Mouse (Mus musculus) gastrocnemius, postnatal 10 days (tissue): ENCODE measurements at regions not wholly inside any gene's neighbourhood (a gene's known extent, or its start where the extent isn't known, plus 50 kb on each side); places are given as distances from the start of the nearest gene placed in this dataset.
A peak's percentile ranks its signal among the peaks of the same experiment; 100 is the strongest.

Experiments used
- DNase-seq: peaks from one replicate; pipeline ENCODE4 v3.0.0; 2021; ENCODE audit warnings: mixed read lengths

DNA sequence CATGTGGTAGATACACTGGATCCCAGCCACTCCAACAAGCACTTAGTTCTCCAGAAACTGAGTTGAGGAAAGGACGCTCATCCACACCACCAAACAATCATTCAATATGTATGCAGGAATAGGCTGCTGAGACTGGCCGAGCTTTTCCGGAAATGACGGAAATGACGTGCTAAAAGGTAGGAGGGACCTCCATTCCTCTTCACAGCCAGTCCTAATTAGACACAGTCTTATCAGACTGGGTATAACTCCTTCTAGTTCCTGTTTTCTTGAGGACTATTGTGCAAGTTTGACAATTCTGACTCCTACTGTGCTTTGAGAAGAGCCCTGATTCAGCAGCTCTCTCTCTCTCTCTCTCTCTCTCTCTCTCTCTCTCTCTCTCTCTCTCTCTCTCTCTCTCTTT lies 477.9 kb upstream of the Gm26657 start:
- no peak for DNase-seq

DNA sequence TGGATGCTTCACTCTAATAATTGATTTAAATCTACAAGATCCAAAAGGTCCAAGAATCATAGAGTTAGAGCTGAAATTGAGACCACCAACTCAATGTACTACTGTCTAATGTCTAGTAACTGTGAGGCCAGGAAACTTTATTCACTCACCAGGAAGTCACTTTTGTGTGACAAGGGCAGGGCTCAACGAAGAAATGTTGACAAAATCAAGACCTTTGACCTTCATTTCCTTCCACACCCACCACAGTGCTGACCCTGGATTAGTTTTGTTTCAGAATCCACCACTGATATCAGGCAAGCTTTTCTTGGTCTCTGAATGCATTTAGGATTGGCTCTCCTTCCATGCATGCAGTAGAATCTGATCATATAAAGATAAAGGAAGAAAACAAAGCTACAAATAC lies 487.5 kb upstream of the Gm26657 start:
- DNase-seq, result no peak

DNA sequence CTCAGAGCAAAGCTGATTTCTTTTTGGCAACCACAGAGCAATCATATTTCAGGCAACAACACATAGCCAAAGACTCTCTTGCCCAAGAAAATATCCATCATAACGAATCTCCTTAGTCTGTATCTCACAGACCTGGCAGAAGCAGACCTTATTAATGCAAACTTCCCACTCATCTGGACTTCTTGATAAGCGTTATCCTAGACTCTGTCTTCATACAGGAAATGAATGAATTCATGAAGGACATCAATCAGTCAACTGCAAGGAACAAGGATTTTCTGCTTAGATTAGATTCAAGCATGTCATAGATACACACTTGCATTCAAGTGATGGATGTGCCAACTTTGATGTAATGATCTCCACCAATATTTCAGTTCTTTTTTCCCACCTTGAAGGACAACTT lies 488.1 kb upstream of the Gm26657 start:
- DNase-seq, result no peak

DNA sequence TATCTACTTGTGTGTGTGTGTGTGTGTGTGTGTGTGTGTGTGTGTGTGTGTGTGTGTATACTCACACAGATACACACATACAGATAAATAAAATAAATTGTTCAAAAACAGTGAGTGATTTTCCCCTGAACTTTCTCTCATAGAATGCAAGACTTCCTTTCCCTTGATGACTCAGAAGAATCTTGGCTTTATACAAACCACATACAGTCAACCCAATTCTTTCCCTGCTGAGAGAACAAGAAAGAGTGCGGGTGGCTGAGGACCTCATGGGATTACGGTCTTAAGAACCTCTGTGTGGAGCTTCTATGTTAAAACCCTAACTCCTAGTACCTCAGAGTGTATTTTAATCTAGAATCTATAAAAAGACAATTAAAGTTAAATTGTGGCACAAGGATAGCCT lies 489.3 kb upstream of the Gm26657 start:
- no peak for DNase-seq

DNA sequence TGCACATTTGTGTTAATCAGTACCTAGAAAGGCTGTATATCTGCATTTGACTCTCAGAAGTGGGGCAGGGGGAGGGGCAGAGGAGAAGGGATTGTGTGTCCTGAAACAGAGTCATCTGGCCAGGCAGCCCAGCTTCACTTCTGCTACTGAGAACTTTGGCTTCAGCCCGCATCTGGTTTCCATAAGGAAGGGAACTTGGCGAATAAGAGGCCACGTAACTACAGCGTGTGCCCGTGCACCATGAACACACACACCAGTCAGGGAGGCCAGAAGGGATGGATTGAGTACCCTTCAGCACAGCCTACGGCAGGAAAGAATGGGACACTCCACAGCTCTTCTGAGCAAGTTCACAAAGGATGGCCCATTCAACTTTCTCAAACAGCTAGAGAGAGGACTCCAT lies 496.0 kb upstream of the Gm26657 start:
- no peak for DNase-seq

DNA sequence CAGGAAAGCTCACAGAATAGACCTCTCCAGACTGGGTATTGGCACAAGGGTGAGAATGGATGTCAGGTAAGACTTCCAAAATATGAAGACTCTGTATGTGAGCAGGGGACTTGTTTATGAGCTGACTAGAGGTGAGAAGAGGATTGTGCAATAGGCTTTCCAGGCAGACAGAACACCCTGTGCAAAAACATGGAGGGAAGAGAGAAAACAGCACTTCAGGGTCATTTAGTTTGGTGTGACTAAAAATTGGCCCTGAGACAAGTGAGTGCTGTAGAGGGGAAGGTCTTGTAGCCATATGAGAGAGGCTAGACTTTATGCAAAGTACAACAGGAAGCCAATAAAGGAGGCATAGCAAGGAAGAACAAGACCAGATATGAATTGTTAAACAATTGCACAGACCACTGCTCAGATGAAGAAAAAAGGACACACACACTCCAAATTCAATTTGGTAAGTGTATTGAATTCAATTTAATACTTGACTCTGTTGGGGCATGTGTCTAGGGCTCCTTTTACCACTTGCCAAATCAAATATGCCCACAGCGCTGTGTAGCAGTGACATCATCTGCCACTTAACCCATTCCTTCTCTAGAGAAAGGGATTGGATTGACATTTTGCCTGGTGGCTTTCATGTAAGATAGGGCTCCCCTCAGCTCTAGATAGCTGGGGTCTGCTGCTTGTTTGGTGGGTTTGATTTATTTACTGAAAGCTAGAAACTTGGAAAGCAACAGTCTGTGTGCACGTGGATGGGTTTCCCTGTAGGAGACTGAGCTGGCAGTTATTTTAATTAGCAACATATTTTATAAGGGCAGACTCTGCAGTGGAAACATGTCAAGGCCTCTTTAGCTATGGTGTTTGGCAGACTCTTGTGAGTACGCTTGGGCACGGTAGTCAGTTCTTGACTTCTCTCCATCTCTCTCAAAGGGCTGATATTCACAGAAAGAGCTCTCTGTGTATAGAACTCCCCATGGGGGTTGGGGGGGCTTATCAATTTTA lies 501.1 kb upstream of the Gm26657 start:
- DNase-seq, result no peak

DNA sequence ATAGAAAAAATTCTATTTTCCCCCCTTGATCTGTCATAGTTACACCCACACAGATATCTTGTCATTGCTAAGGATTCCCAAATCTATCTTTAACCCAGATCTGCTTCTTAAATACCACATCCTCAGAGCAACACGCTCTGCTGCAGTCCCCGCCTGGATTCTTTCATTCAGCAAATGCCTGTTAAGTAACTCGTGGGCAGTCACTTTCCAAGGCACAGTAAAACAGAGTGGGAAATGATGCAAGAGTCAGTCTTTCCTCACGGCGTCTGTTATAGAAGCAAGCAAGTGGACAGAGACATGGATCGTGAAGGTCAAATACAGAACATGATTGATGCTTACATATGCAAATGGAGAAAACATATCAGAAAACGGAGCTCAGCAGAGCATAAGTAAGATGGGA lies 508.5 kb upstream of the Gm26657 start:
- no peak for DNase-seq

DNA sequence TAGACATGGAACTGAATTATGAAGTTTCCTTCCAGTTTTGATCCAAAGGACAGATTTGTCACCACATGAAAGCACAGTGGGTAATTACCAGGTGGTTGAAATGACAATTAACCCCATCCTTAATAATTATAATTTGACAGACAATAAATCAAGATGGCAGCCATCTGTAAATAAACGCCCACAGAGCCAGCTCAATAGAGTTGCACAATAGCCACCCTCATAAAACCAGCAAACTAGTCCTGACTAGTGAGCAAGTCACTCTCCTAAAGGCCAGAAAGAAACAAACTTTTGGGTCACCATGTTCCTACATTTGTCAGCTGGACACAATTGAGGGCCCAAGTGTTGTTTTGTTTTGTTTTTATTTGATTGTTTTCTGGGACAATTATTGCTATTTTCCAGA lies 509.4 kb upstream of the Gm26657 start:
- no peak for DNase-seq

DNA sequence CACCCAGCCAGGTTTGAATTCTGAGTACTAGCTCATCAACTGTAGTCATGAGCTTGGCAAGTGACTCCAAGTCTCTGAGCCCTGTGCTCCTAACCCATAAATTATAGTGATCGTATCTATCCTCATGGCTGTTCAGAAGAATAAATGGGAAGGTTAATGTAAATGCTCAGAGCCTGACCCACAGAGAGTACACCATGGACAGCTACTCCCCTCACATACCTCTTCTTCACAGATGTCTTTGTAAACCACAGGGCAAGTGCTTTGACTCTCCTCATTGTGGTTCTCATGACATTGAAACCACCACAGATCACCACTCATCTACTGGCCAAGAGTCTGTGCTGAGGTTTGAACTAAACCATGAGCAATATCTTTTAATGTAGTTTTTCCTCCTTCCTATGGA lies 513.4 kb upstream of the Gm26657 start:
- no peak for DNase-seq

DNA sequence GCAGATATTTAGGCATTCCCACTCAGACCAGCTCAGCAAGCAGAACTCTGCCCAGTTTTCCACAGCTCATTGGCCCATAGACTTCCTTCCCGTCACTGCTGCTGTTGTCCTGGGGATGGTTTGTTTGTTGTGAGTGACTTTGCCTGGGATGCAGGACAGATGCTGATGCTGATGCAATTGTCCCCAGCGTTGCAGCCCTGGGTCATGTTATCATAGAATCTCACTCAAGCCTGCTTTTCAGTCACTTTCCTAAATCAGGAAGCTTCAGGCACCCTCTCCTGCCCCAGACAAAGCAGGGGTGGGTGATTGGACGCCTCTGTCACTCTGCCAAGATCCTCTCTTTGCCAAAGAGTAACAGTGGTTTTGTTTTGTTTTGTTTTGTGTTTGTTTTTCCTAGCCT lies 515.3 kb upstream of the Gm26657 start:
- peak; percentile 7 for DNase-seq

DNA sequence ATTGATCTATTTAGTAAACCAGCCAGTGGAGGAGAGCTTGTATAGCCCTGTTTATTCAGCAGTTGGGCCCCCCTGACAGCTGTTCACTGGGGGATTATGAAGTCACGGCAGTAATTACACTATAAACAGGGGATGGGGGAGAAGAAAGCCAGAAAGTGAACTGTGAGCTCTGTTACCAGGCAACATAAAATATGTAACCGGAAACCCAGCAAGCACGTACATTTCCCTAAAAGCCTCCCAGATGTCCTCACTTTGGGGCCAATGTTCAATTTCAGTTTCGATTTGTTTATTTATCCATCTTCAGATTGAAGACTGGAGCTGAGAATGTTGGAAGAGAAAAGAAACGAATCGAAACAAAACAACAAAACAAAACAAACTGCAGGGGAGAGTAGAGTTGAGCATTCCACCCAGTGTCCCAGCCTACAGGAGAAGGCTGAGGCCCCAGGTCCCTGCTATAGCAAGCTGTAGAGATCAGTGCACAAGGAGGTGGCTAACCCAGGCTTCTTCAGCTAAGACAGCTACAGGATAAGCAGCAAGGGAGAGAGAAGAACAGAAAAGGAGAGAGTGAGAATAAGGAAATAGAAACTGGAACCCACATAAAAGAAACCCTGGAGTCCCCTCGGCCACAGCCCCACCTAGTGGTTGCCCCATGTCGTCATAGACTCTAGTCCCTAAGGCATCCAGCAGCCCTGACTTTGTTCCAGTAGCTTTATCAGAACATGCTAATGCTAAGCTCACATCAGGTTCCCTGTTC lies 517.7 kb upstream of the Gm26657 start:
- peak; percentile 66 for DNase-seq

DNA sequence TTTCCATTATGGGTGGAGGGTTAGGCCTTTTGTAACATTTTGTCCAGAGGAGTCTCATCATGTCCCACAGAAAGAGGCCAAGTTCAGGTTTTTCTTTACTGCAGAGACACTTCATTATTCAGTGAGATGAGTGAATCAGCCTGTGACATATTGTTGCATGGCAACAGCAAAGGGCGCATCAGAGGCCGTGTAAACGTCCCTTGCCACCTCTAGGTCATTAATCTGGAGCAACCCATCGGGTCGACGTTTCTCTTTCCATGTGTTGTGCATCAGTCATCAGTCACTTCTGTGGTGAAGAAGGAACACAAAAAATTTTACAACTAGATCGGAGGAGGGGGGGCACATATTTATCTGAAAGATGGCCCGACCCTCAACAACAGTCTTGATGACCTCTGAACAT lies 519.3 kb upstream of the Gm26657 start:
- no peak for DNase-seq

DNA sequence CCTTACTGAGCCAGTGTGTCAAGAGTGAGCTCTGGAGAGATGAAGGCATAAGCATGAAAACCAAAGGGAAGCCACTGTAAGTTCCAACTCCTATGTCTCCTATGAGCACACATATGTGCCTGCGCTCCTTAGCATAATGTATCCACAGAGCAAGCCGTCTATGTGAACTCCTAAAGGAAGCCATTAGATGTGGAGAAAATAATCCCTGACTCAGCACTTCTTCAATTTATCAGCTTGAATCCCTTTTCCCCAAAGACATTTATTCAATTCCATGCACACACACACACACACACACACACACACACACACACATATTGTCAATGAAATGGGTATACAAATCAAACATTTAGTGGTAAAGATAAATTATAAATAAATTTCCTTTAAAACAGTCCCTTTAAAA lies 530.4 kb upstream of the Gm26657 start:
- DNase-seq, result no peak

DNA sequence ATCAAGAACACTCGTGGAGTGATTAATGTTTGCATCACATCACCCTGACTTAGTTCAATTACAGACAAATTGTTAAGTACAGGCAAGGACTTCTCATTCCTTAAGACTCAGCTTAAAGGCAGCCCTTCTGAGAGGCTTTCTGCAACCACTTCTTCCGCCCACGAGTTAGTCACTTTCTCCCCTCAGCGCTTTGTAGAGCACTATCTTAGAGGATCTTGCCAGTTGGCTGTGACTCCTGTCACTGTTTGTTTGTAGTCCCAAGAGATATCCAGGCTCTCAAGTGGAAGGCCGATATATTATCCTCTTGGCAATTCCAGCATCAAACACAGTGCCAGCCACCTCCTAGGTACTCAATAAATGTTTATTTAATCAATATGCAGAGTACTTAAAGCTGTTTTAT lies 532.1 kb upstream of the Gm26657 start:
- no peak for DNase-seq

DNA sequence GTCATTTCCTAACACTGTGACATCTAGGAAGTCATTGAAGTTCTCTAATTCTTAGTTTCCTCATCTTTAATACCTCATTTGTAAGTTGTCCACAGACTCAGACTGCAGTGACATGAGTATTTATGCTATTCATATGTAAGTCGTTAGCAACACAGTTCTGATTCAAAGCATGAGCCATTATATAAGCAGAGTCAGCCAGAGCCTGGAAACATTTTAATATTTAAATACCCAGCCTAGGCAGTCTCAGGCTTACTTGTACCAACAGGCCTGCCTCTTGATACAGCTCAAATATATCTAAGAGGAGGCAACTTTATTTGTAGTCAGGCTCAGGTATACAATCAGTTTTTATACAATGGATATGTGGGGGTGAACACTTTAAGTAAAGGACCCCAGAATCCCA lies 534.8 kb upstream of the Gm26657 start:
- no peak for DNase-seq

DNA sequence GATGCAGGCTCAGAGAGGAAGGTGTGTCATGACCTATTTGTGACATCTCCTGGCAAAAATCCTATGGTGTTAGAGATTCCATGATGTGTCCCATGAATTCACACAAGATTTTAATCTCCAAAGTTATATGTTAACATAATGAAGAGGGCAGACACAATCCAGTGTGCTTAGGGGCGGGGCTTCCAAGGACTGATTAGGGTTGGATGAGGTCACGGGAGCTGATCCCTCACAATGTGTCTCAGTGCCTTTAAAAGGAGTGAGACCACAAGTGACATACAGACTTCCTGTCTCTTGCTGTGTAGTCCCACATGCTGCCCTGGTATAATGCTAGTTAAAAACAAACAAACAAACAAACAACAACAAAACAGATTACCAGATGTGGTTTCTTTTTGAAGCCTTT lies 546.5 kb upstream of the Gm26657 start:
- no peak for DNase-seq

DNA sequence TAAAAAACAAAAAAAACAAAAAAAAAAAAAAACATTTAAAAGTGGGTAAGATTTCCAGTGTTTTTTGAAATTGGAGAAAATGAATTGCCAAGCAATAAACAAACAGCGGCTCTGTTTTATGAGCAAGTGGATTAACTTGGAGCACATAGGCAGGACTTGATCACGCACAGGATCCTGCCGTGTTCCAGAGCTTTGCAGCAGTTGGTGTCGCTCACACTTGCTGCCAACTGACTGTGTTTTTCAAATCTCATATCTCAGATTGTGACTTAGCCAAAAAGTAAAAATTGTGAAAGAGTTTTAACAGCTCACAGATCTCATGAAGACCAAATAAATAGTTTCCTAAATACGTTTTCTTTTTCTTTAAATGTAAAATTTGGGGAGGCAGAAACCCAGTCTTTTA lies 547.4 kb upstream of the Gm26657 start:
- no peak for DNase-seq

DNA sequence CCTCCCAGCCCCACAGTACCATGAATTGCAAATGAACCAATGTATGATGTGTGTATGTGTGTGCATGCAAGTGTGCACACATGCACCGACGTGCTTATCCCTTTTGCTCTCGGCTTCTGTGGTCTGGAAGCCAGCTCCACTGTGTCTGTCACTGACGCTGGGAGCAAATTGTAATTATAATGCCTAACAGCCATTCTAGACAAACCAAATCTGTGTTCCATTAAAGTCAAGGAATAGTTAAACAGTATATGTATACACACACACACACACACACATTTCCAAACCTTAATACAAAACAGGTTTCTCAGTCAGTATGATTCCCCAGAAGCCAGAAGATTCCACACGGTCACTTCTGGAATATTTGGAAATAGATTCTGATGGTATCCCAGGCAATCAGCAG lies 560.3 kb upstream of the Gm26657 start:
- DNase-seq, result no peak

DNA sequence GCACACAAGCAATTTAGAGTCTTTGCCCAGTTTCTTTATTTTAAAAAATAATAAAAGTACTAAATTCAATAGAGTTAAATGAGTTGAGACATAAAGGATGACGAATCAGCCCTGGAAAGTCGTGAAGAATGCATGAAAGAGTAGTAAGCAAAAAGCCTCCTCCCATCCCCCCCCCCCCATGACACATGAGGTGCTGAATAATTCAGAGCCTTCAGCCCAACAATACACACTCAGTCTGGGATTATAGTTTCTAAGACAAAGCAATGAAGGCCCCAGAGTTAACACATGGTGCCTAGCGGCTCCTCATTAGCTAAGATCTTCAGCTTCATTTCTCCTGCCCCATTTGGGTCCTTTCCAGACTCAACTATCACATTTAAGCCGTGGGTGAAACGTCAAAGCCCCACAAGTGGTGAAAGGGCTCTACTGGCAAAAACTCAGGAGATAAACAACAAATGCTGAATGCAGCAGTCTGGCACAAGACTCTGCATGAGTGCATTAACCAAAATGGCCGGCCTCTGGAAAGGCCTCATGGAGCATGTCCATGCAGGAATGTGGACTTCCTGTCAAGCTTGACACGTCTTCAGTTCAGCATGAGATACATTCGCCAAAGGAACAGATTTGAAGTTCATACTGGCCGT lies 560.9 kb upstream of the Gm26657 start:
- no peak for DNase-seq

DNA sequence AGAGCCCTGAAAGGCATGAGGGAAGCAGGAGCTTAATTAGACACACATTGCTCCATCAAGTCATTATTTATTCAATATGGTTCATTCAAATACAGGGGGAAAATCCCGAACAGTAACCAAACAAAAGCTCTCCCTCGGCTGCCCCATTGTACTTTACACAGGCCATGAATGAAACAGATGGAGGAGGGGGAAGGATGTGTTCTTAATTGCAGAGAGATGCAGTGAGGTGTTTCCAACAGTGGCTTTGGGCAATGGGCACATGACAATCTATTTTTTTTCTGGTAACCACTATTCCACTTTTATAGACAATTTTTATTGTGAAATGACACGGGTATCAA lies 578.6 kb upstream of the Gm26657 start:
- no peak for DNase-seq

DNA sequence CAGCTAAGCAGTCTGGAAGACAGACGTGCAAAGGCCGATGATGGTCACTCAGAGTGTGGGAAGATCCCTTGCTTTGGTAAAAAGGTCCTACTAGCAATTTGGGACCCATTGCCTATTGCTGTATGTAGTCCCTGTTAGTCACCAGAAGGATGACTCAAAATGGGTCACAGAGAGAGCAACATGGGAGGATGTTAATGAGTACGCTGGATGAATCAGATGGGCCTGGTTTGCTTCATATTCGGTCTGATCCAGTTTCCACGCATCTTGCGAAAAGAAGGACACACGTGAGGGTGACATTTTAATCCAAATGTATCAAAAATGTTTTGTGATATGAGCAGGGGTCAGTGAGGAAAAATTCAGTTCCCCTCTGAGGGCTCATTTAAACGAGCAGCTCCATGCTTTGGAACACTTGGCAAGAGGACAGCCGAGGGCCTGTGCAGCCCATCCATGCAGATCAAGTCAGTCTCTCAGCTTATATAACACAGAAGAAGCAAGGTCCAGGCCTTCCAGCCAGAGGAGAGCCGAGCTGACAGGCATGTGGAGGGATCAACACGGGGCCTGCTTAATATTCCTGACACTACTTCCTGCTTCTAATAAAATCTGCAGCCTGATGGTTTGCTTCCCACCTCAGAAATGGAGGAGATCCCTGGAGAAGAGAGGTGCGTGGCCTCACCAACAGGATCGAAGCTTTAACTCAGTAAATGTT lies 579.2 kb upstream of the Gm26657 start:
- no peak for DNase-seq

DNA sequence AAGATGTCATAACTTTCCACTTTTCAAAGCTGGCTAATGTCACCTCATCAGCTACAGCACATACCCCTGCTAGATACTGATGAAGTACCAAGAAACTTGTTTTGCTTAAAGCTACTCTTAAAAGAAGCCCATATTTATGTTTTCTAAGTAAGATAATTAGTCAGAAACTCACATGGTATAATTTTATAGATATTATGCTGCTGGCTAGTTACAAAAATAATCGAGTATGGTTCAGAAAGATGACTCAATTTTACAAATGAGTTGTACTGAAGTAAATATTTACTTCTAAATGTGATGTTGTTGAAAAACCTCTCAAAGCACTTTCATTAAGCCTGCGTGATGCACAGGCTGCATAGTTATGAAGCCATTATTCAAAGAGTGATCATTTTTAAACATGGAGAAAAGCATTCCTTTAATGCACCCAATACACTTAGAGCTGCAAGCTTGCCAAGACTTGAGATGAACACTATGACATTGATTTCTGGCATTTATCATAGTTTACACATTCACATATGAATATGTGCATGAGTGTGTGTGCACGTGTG lies 582.3 kb upstream of the Gm26657 start:
- DNase-seq, result no peak
